Mouse (Mus musculus): ENCODE measurements around the gene Nle1. TPM values are rescaled to one million over a fixed set of nuclear protein-coding genes. Genes with fewer than 3 reads are reported as not detected.
A peak's percentile ranks its signal among the peaks of the same experiment; 100 is the strongest.

The Nle1 gene
- polyA plus RNA-seq, 1 experiment from 2014 or later = 16.7 TPM

DNA sequence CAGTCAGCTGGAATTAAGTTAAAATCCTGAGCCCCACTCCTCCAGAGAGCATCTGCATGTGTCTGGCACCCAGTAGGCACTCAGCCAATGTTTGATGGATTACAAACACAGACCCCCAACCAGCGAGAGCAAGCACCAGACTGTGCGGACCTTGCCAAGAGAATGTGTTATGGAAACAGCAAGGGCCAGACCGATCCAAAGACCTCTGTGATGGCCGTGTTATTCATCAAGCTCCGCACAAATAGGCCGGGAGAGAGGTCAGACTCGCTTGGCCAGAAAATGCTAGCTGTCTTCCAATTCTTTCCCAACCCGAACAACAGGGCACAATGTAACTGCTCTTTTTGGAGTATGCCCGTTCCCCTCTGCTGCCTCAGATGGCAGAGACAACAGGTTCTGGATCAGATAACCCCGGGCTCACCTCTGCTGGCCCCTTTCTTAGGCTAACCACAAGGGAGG, 19.7 kb downstream of the Nle1 start:
- Histone ChIP-seq H3K4me1 (ENCODE audit: control insufficient read depth, insufficient read depth, low read length) (0 out of 2 replicates have a peak, but pooled peaks cover 8% of the 10 kb centered on the region), H3K36me3 (ENCODE audit: control insufficient read depth, insufficient read depth, low read length) (no peaks in the 10 kb centered on the region), H3K4me2 (peak overlapping the region; percentile 83; the same call in 1 of the 2 replicates), H3K27me3 (ENCODE audit: control insufficient read depth, insufficient read depth, low read length) (0 out of 2 replicates have a peak, but pooled peaks cover 2% of the 10 kb centered on the region), H3K4me3 (ENCODE audit: low read depth, low read length) (no peak overlapping the region), H3K9ac (ENCODE audit: low read depth, low read length) (0 out of 2 replicates have a peak overlapping the region, but pooled peaks have one; percentile 22), H3K9me3 (replicated peaks; ENCODE audit: control insufficient read depth, low read length) (no peaks in the 10 kb centered on the region), H3K27ac (ENCODE audit: low read depth, low read length) (no peak overlapping the region)
- WGBS (ENCODE audit: insufficient replicate concordance) = 67% methylated on average over 10 of the region's 10 CpGs
- no peak for ATAC-seq (replicated peaks; ENCODE audit: insufficient number of reproducible peaks, low FRiP score, low TSS enrichment)

GRCm38 (mm10) chr11:82886559-82886958, 21.7 kb downstream of the Nle1 start:
- H3K4me2 ChIP-seq = no peak overlapping the region
- H3K4me3 ChIP-seq (ENCODE audit: low read depth, low read length) = no peak overlapping the region
- no peaks in the 10 kb centered on the region for H3K27me3 ChIP-seq (ENCODE audit: control insufficient read depth, insufficient read depth, low read length)
- no peak overlapping the region for H3K9ac ChIP-seq (ENCODE audit: low read depth, low read length)
- 0 out of 2 replicates have a peak, but pooled peaks cover 8% of the 10 kb centered on the region for H3K4me1 ChIP-seq (ENCODE audit: control insufficient read depth, insufficient read depth, low read length)
- no peak overlapping the region for H3K27ac ChIP-seq (ENCODE audit: low read depth, low read length)
- ATAC-seq (replicated peaks; ENCODE audit: insufficient number of reproducible peaks, low FRiP score, low TSS enrichment) = no peak
- 74% methylated on average over 3 of the region's 3 CpGs for WGBS (ENCODE audit: insufficient replicate concordance)
- H3K9me3 ChIP-seq (replicated peaks; ENCODE audit: control insufficient read depth, low read length) = no peaks in the 10 kb centered on the region
- H3K36me3 ChIP-seq (ENCODE audit: control insufficient read depth, insufficient read depth, low read length) = no peaks in the 10 kb centered on the region

DNA sequence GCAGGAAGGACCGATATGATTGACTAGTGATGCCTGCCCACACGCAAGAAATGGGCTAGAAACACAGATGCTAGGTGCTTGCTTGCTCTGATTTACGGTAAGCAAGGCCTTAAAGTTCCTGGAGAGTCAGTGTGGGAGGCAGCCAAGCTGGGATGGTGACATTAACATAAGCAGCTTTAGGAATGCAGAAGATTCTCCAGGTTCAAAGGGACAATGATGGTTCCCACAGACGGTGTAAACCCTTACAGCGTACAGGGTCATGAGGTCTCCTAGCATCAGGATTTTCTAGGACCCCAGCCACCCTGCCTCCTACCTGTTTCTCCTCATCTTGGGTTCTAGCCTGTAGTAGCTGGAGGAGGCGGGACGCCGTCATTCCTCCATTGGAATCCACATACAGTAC, 25.0 kb downstream of the Nle1 start:
- 63% methylated on average over 8 of the region's 8 CpGs for WGBS (ENCODE audit: insufficient replicate concordance)
- Histone ChIP-seq H3K4me1 (ENCODE audit: control insufficient read depth, insufficient read depth, low read length) (no peaks in the 10 kb centered on the region), H3K27me3 (ENCODE audit: control insufficient read depth, insufficient read depth, low read length) (no peaks in the 10 kb centered on the region), H3K27ac (ENCODE audit: low read depth, low read length) (no peak overlapping the region), H3K36me3 (ENCODE audit: control insufficient read depth, insufficient read depth, low read length) (no peaks in the 10 kb centered on the region; the same call in 1 of the 2 replicates), H3K9me3 (replicated peaks; ENCODE audit: control insufficient read depth, low read length) (no peaks in the 10 kb centered on the region), H3K4me2 (no peak overlapping the region), H3K4me3 (ENCODE audit: low read depth, low read length) (no peak overlapping the region), H3K9ac (ENCODE audit: low read depth, low read length) (no peak overlapping the region)
- ATAC-seq (replicated peaks; ENCODE audit: insufficient number of reproducible peaks, low FRiP score, low TSS enrichment) = no peak

GRCm38 (mm10) chr11:82877726-82878344, 30.4 kb downstream of the Nle1 start:
- H3K4me3 ChIP-seq (ENCODE audit: low read depth, low read length) = no peak overlapping the region
- no peaks in the 10 kb centered on the region; the same call in 1 of the 2 replicates for H3K4me1 ChIP-seq (ENCODE audit: control insufficient read depth, insufficient read depth, low read length)
- no peak for ATAC-seq (replicated peaks; ENCODE audit: insufficient number of reproducible peaks, low FRiP score, low TSS enrichment)
- H3K27me3 ChIP-seq (ENCODE audit: control insufficient read depth, insufficient read depth, low read length) = no peaks in the 10 kb centered on the region
- no peak overlapping the region for H3K27ac ChIP-seq (ENCODE audit: low read depth, low read length)
- H3K9ac ChIP-seq (ENCODE audit: low read depth, low read length) = no peak overlapping the region
- WGBS (ENCODE audit: insufficient replicate concordance) = 79% methylated on average over 7 of the region's 7 CpGs
- no peaks in the 10 kb centered on the region; the same call in 1 of the 2 replicates for H3K36me3 ChIP-seq (ENCODE audit: control insufficient read depth, insufficient read depth, low read length)
- no peaks in the 10 kb centered on the region for H3K9me3 ChIP-seq (replicated peaks; ENCODE audit: control insufficient read depth, low read length)
- H3K4me2 ChIP-seq = no peak overlapping the region

DNA sequence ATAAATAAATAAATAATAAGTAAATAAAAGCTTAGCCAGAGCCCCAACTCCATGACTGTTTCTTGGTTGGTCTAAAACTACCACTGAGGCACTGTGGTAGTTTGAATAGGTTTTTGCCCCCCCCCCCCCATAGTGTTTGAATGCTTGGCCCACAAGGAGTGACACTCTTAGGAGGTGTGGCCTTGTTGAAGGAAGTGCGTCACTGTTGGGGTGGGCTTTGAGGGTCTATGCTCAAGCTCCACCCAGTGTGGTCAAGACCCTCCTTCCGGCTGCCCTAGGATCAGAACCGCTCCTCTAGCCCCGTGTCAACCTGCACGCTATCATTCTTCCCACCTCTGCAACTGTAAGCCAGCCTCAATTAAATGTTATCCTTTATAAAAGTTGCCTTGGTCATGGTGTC, 32.6 kb downstream of the Nle1 start:
- WGBS (ENCODE audit: insufficient replicate concordance) = 84% methylated on average over 5 of the region's 5 CpGs
- no peak for ATAC-seq (replicated peaks; ENCODE audit: insufficient number of reproducible peaks, low FRiP score, low TSS enrichment)
- no peak overlapping the region for H3K4me2 ChIP-seq
- H3K9me3 ChIP-seq (replicated peaks; ENCODE audit: control insufficient read depth, low read length) = no peaks in the 10 kb centered on the region
- H3K4me3 ChIP-seq (ENCODE audit: low read depth, low read length) = no peak overlapping the region
- H3K27me3 ChIP-seq (ENCODE audit: control insufficient read depth, insufficient read depth, low read length) = no peaks in the 10 kb centered on the region
- H3K4me1 ChIP-seq (ENCODE audit: control insufficient read depth, insufficient read depth, low read length) = no peaks in the 10 kb centered on the region; the same call in 1 of the 2 replicates
- H3K36me3 ChIP-seq (ENCODE audit: control insufficient read depth, insufficient read depth, low read length) = no peaks in the 10 kb centered on the region; the same call in 1 of the 2 replicates
- H3K9ac ChIP-seq (ENCODE audit: low read depth, low read length) = no peak overlapping the region
- H3K27ac ChIP-seq (ENCODE audit: low read depth, low read length) = no peak overlapping the region

GRCm38 (mm10) chr11:82874924-82875323, 33.3 kb downstream of the Nle1 start:
- Histone ChIP-seq H3K27ac (ENCODE audit: low read depth, low read length) (no peak overlapping the region), H3K36me3 (ENCODE audit: control insufficient read depth, insufficient read depth, low read length) (no peaks in the 10 kb centered on the region; the same call in 1 of the 2 replicates), H3K4me2 (peak overlapping the region; percentile 39), H3K9ac (ENCODE audit: low read depth, low read length) (0 out of 2 replicates have a peak overlapping the region, but pooled peaks have one; percentile 43), H3K4me3 (ENCODE audit: low read depth, low read length) (no peak overlapping the region; the same call in 1 of the 2 replicates), H3K27me3 (ENCODE audit: control insufficient read depth, insufficient read depth, low read length) (no peaks in the 10 kb centered on the region), H3K4me1 (ENCODE audit: control insufficient read depth, insufficient read depth, low read length) (no peaks in the 10 kb centered on the region; the same call in 1 of the 2 replicates), H3K9me3 (replicated peaks; ENCODE audit: control insufficient read depth, low read length) (no peaks in the 10 kb centered on the region)
- 24% methylated on average over 5 of the region's 5 CpGs for WGBS (ENCODE audit: insufficient replicate concordance)
- no peak for ATAC-seq (replicated peaks; ENCODE audit: insufficient number of reproducible peaks, low FRiP score, low TSS enrichment)

DNA sequence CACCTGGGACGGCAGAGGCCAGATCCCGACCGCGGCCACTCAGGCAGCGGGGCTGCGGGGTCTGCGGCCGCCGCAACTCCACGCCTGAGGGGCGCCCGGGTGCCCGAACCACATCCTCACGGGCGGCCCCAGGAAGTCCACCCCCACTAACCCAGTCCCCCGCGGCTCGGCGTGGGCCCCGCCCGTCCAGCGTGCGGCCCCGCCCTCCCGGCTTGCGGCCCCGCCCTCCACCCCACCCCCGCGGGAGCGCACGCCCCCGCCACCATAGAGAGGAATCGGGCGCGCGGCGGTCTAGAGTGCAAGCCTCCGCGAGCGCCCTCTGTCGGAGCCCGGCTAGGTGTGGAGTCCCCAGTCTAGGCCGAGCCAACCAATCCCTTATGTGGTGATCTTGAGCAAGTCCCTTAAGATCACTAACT, 37.2 kb downstream of the Nle1 start, which contains the start of gene Rffl:
Gene Rffl, minus strand, starts transcription at position 180 of the 416 bp plus-strand sequence.
- no peaks in the 10 kb centered on the region for H3K27me3 ChIP-seq (ENCODE audit: control insufficient read depth, insufficient read depth, low read length)
- ATAC-seq (replicated peaks; ENCODE audit: insufficient number of reproducible peaks, low FRiP score, low TSS enrichment) = peak; percentile 94

DNA sequence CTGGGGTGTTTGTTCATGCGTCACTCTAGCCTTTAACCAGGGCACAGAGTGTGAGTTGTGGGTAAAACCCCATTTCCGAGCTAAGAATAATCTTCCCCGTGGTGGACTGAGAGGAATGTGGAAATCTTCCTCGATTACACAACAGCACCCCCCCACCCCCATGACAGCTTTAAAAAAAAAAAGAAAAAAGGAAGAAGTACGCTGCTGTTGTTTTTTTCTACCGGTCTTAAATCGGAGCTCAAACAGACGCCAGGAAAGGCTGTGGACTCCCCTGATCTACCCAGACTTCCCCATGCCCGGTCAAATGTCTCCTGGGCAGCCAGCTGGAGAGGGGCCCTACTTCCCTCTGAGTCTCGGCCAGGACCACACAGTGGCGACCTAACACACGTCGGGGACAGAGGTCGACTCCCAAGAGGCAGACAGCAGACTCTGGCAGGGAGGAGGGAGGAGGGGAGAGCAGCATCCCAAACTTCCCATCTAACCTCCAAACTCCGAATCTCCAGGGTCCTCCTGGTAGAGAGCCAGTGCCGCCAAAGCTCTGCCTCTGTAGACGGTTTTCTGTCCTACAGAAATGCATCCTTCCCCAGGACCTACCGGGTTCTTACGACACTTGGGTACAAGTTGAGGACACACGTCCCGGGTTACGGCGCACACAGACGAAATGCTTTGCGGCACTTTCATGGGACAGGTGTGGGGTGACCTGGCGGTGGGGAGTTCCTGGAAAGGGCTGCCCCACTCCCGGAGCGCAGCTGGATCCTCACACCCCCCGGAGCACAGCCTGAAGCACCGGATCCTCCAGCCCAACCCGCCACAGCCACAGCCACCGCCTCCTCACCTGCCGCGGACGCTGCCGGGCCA, 37.8 kb downstream of the Nle1 start:
- Histone ChIP-seq H3K27ac (ENCODE audit: low read depth, low read length) (0 out of 2 replicates have a peak overlapping the region, but pooled peaks have one; percentile 35), H3K9ac (ENCODE audit: low read depth, low read length) (peak overlapping the region; percentile 82), H3K36me3 (ENCODE audit: control insufficient read depth, insufficient read depth, low read length) (no peaks in the 10 kb centered on the region), H3K4me3 (ENCODE audit: low read depth, low read length) (peak overlapping the region; percentile 87), H3K4me1 (ENCODE audit: control insufficient read depth, insufficient read depth, low read length) (no peaks in the 10 kb centered on the region; the same call in none of the 2 replicates), H3K27me3 (ENCODE audit: control insufficient read depth, insufficient read depth, low read length) (no peaks in the 10 kb centered on the region), H3K9me3 (replicated peaks; ENCODE audit: control insufficient read depth, low read length) (no peaks in the 10 kb centered on the region), H3K4me2 (peak overlapping the region; percentile 86)
- 2% methylated on average over 36 of the region's 36 CpGs for WGBS (ENCODE audit: insufficient replicate concordance)
- ATAC-seq (replicated peaks; ENCODE audit: insufficient number of reproducible peaks, low FRiP score, low TSS enrichment) = peak; percentile 43

More for the DNA sequence above, 37.2 kb downstream of the Nle1 start, which contains the start of gene Rffl:
- Histone ChIP-seq H3K4me3 (ENCODE audit: low read depth, low read length) (peak within 1 kb of the TSS; percentile 87), H3K9me3 (replicated peaks; ENCODE audit: control insufficient read depth, low read length) (no peaks in the 10 kb centered on the region), H3K36me3 (ENCODE audit: control insufficient read depth, insufficient read depth, low read length) (no peaks in the 10 kb centered on the region), H3K27ac (ENCODE audit: low read depth, low read length) (0 out of 2 replicates have a peak within 1 kb of the TSS, but pooled peaks have one; percentile 35), H3K9ac (ENCODE audit: low read depth, low read length) (peak within 1 kb of the TSS; percentile 82), H3K4me1 (ENCODE audit: control insufficient read depth, insufficient read depth, low read length) (no peaks in the 10 kb centered on the region; the same call in none of the 2 replicates), H3K4me2 (peak within 1 kb of the TSS; percentile 86)
- under 1% methylated on average over 34 of the region's 43 CpGs for WGBS (ENCODE audit: insufficient replicate concordance)
